Mouse (Mus musculus) liver, embryonic 13.5 days (tissue): ENCODE results near the gene Igsf9b. TPM values are rescaled to one million over a fixed set of nuclear protein-coding genes. Genes with fewer than 3 reads are reported as not detected.

Source experiments
- ATAC-seq: fragments of 200-750 bp; cut with Nextera tagmentation; 2 replicates; pipeline ENCODE4 v1.8.0; 2017; ENCODE audit warnings: low read depth, mild to moderate bottlenecking, moderate number of reproducible peaks, moderate library complexity
- DNase-seq: peaks from one replicate; pipeline ENCODE4 v3.0.0; 2022
- H3K27ac ChIP-seq: fragments of 300-500 bp; sonication (generic); 2 replicates; pipeline ENCODE4 v1.5.1; 2015; ENCODE audit warnings: moderate library complexity, mild to moderate bottlenecking, inconsistent platforms
- H3K27me3 ChIP-seq: fragments of 300-500 bp; sonication (generic); 2 replicates; pipeline ENCODE4 v1.6.1; 2015; ENCODE audit warnings: mild to moderate bottlenecking, inconsistent platforms
- H3K36me3 ChIP-seq: fragments of 300-500 bp; sonication (generic); 2 replicates; pipeline ENCODE4 v1.6.1; 2015; ENCODE audit warnings: mild to moderate bottlenecking, inconsistent platforms
- H3K4me1 ChIP-seq: fragments of 300-500 bp; sonication (generic); replicated peaks from 2 replicates; pipeline ENCODE4 v1.6.1; 2015; ENCODE audit warnings: inconsistent platforms
- H3K4me2 ChIP-seq: fragments of 300-500 bp; sonication (generic); 2 replicates; pipeline ENCODE4 v1.6.1; 2015; ENCODE audit warnings: inconsistent platforms, mild to moderate bottlenecking, moderate library complexity
- H3K4me3 ChIP-seq: fragments of 300-500 bp; sonication (generic); replicated peaks from 2 replicates; pipeline ENCODE4 v1.5.1; 2015; ENCODE audit warnings: mild to moderate bottlenecking, inconsistent platforms
- H3K9ac ChIP-seq: fragments of 300-500 bp; sonication (generic); 2 replicates; pipeline ENCODE4 v1.6.1; 2015; ENCODE audit warnings: mild to moderate bottlenecking, inconsistent platforms
- H3K9me3 ChIP-seq: fragments of 300-500 bp; sonication (generic); replicated peaks from 2 replicates; pipeline ENCODE4 v1.6.1; 2016; ENCODE audit warnings: inconsistent platforms
- WGBS: fragments of 180-500 bp; shearing (Covaris S2); methylation state at CpG from one replicate; pipeline ENCODE4 v1.1.7; 2015; ENCODE audit not compliant: insufficient replicate concordance; 5-methylcytosine and 5-hydroxymethylcytosine counted together
- polyA plus RNA-seq: library from polyadenylated mRNA; unstranded; fragments of >200 nt; fragmentation: Nextera tagmentation; extraction: Ambion mirVana; gene quantifications from 2 replicates; pipeline ENCODE4 v1.2.1, GENCODE M21; 2015

Gene Igsf9b
- polyA plus RNA-seq, 1 experiment from 2014 or later: 0.13 TPM

DNA sequence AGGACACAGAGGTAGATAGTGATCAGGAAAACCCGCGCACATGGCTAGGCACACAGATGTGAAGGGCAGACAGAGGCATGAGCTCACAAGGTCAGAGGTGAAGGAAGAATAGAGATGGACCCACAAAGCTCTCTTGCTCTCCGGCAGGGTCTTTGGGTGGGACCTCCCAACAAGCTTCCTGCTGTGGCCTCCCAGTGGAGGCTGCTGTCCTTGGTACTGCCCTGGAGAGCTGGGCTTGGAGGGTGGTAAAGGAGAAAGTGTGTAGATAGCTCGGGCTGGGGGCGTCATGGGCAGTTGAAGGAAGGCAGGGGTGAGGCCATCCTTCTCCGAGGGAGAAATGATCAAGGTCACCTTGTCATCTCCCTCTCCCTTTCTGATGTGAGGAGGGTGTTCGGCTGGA is 9.0 kb downstream of the Igsf9b start:
- H3K27me3 ChIP-seq: peaks cover 4% of the 10 kb centered on the region; the same call in 1 of the 2 replicates
- H3K9me3 ChIP-seq: no peaks in the 10 kb centered on the region
- H3K9ac ChIP-seq: no peak overlapping the region
- H3K4me2 ChIP-seq: no peak overlapping the region
- no peak overlapping the region for H3K4me3 ChIP-seq
- no peak overlapping the region for H3K27ac ChIP-seq
- no peak for ATAC-seq
- DNase-seq: no peak
- WGBS: 25% methylated on average over 7 of the region's 7 CpGs
- no peaks in the 10 kb centered on the region for H3K36me3 ChIP-seq
- H3K4me1 ChIP-seq: no peaks in the 10 kb centered on the region

DNA sequence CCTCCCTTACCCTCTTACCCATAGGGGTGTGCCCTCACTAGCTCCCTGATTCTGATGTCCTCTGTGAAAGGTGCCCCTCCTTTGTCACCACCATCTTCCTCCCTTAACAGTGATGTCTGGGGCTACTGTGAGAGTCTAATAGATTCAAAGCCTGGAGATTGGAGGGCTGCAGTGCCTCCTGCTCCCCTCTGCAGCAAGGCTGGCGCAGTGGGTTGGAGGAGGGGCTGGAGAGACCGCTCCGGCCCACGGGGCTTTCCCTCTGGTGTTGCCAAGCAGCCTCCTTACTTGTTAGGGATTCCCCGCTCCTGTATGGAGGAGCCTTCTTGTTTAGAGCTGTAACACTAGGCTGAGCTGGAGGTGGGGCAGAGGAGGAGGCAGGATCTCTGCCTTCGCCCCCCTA is 9.6 kb downstream of the Igsf9b start:
- H3K9ac ChIP-seq: no peak overlapping the region
- H3K27ac ChIP-seq: no peak overlapping the region
- H3K9me3 ChIP-seq: no peaks in the 10 kb centered on the region
- DNase-seq (no peak), ATAC-seq (no peak)
- no peaks in the 10 kb centered on the region for H3K4me1 ChIP-seq
- no peak overlapping the region for H3K4me3 ChIP-seq
- H3K27me3 ChIP-seq: no peaks in the 10 kb centered on the region
- H3K4me2 ChIP-seq: no peak overlapping the region
- 40% methylated on average over 6 of the region's 6 CpGs for WGBS
- H3K36me3 ChIP-seq: no peaks in the 10 kb centered on the region

DNA sequence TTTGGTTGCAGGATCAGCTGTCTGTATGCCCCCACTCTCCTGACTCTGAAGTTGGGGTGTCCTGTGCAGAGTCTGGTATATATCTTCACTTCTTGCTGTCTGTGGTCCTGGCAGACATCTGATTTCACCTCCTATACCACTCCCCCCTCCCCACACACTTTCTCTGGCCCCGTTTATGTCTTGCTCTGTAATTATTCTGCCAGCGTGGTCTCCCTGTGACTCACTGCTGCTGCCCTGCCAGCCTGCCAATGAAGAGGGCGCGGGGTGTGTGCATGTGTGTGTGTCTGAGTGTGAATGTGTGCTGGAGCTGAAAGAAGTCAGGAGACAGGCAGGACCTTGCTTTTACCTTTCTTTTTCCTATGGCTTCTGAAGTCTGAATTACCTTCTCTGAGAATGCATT is 11.0 kb downstream of the Igsf9b start:
- Histone ChIP-seq H3K27ac (no peak overlapping the region), H3K9me3 (no peaks in the 10 kb centered on the region), H3K27me3 (no peaks in the 10 kb centered on the region), H3K4me2 (no peak overlapping the region), H3K36me3 (no peaks in the 10 kb centered on the region), H3K4me1 (no peaks in the 10 kb centered on the region), H3K9ac (no peak overlapping the region), H3K4me3 (no peak overlapping the region)
- DNase-seq (no peak), ATAC-seq (no peak)
- 49% methylated on average over 4 of the region's 4 CpGs for WGBS

DNA sequence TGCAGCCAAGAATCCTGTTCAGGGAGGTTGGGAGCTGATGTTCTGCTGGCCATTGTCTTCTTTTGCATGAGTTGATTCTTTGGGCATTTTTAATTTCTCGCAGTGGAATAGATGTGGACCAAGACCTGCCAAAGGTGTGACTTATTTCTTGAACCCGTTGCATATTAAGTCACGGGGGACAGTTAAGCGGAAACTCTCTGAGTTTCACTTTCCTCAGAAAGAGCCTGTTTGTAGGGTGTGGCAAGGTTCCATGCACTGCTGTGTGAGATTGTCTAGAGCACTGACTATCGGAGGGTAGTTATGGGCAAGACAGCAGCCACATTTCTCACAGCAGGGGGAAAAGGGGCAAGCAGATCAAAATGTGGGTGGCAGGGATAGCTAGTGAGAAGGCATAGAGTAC is 14.4 kb downstream of the Igsf9b start:
- no peaks in the 10 kb centered on the region for H3K4me1 ChIP-seq
- H3K9me3 ChIP-seq: no peaks in the 10 kb centered on the region
- no peaks in the 10 kb centered on the region for H3K27me3 ChIP-seq
- no peak overlapping the region for H3K4me3 ChIP-seq
- 71% methylated on average over 5 of the region's 5 CpGs for WGBS
- no peak overlapping the region for H3K9ac ChIP-seq
- DNase-seq (no peak), ATAC-seq (no peak)
- H3K4me2 ChIP-seq: no peak overlapping the region
- no peaks in the 10 kb centered on the region for H3K36me3 ChIP-seq
- H3K27ac ChIP-seq: no peak overlapping the region

DNA sequence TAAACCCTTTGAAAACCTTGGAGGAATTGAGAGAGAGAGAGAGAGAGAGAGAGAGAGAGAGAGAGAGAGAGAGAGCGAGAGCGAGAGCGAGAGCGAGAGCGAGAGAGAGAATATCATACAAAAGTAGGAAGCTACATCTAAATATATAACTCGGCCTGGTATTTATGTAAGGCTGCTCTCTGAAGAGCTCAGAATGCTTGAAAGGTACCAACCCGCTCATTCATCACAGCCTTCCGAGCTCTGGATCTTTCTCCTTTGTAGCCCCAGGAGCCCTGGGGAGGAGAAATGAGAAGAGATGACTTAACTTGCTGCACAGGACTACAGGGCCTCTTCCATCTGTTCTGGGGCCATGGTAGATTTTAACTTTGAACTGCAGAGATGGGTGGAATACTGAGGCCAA is 22.3 kb downstream of the Igsf9b start:
- ATAC-seq (no peak), DNase-seq (no peak)
- no peaks in the 10 kb centered on the region for H3K36me3 ChIP-seq
- H3K9me3 ChIP-seq: no peaks in the 10 kb centered on the region
- 71% methylated on average over 8 of the region's 8 CpGs for WGBS
- H3K27ac ChIP-seq: no peak overlapping the region
- H3K4me2 ChIP-seq: no peak overlapping the region
- no peaks in the 10 kb centered on the region for H3K27me3 ChIP-seq
- no peaks in the 10 kb centered on the region for H3K4me1 ChIP-seq
- H3K9ac ChIP-seq: no peak overlapping the region
- H3K4me3 ChIP-seq: no peak overlapping the region

DNA sequence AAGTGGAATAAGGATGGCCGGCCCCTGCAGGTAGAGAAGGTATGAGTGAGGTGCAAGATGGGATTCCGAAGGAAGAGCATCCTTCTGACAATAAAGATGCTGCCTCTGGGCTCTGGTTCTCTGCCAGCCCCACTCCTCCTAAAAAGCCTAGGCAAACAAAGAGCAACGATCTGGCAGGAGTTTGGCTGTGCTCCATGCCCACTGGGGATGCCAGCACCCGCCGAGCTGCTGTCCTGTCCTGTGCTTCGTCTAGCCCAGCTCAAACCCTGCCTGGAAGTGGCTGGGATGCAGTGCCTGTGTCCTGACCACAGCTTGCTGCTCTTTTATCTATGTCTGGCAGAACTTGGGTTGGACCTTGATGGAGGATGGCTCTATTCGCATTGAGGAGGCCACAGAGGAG is 23.3 kb downstream of the Igsf9b start:
- Histone ChIP-seq H3K9me3 (no peaks in the 10 kb centered on the region), H3K27me3 (no peaks in the 10 kb centered on the region), H3K4me1 (no peaks in the 10 kb centered on the region), H3K4me2 (no peak overlapping the region), H3K36me3 (no peaks in the 10 kb centered on the region), H3K27ac (no peak overlapping the region), H3K4me3 (no peak overlapping the region), H3K9ac (no peak overlapping the region)
- ATAC-seq (no peak), DNase-seq (no peak)
- WGBS: 63% methylated on average over 7 of the region's 7 CpGs

DNA sequence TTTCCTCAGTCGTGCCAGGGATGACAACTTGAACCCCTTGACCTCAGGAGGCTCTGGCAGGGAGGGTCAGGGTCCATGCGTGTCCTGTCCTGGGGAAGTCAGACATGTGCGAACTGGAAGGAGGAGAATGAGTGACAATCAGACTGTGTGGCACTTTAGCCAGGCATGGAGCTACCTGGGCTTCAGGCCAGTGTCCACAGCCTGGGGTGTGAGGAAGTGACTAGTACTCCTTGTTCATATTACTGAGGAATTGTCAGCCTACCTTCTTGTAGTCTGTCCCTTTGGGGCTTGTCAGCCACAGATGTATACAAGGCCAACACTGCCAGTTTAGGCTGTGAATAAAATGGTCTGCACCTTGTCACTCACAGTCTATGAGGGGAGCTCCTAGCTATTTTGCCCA is 24.4 kb downstream of the Igsf9b start:
- Histone ChIP-seq H3K27ac (no peak overlapping the region), H3K36me3 (no peaks in the 10 kb centered on the region), H3K4me1 (no peaks in the 10 kb centered on the region), H3K9me3 (no peaks in the 10 kb centered on the region), H3K27me3 (no peaks in the 10 kb centered on the region), H3K9ac (no peak overlapping the region), H3K4me3 (no peak overlapping the region), H3K4me2 (no peak overlapping the region)
- DNase-seq: no peak
- no peak for ATAC-seq
- 67% methylated on average over 3 of the region's 3 CpGs for WGBS

DNA sequence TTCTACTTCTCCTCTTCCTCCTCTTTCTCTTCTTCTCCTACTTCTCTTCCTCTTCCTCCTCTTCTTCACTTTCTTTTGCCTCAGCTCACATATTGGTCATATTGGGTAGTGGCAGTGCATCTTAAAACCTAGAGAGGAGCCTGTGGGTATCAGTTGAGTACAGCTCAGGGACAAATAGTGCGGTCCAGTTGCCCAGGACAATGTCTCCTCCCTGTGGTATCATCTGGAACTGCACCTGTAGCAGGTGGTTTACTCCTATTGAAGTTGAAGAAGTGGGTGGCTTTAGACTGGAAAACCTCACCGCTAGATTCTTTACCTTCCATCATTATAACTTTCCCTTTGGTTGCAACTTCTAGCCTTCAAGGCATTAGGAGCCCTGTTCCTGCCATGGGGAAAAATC is 26.9 kb downstream of the Igsf9b start:
- Histone ChIP-seq H3K9ac (no peak overlapping the region), H3K27ac (no peak overlapping the region), H3K4me1 (no peaks in the 10 kb centered on the region), H3K27me3 (no peaks in the 10 kb centered on the region), H3K4me2 (no peak overlapping the region), H3K9me3 (no peaks in the 10 kb centered on the region), H3K36me3 (no peaks in the 10 kb centered on the region), H3K4me3 (no peak overlapping the region)
- WGBS: 37% methylated on average over 2 of the region's 2 CpGs
- ATAC-seq (no peak), DNase-seq (no peak)

DNA sequence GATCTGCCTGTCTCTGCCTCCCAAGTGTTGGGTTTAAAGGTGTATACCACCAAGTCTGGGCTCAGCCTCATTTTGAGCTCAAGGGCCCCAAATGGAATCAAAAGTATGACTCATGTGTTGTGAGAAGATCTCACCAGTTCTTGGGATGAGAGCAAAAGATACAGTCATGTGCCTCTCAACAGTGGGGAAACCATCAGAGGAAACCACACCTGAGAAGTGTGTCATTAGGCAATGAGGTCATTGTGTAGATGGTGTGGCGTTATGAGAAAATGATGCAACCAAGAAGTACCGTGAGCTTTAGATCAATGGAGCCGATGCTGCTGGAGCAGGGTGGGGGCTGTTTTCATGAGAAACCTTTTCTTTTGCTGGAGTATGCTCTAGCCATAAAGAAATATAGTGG is 28.6 kb downstream of the Igsf9b start:
- no peak for DNase-seq

DNA sequence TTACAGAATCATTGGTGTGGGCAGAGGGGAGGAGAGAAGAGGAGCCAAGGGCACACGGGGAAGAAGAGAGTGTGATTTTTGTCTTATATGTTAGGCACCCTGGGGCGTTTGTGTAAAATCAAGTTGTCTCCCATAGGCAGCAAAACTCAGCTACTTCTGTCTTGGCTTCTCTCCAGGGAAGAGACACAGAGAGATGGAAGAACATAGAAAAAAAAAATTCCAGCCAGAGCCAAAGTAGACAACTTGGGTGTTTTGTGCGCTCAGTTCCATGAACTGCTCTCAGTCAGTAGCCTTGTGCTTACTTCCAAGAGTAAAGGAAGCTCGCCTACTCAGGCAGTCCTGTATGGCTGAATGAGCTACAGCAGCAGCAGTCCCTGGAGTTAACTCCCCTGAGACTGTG is 31.4 kb downstream of the Igsf9b start:
- no peaks in the 10 kb centered on the region for H3K36me3 ChIP-seq
- no peak overlapping the region for H3K9ac ChIP-seq
- no peaks in the 10 kb centered on the region for H3K27me3 ChIP-seq
- no peak overlapping the region for H3K27ac ChIP-seq
- ATAC-seq: no peak
- H3K4me1 ChIP-seq: no peaks in the 10 kb centered on the region
- no peak overlapping the region for H3K4me2 ChIP-seq
- DNase-seq: no peak
- WGBS: 65% methylated on average over 4 of the region's 4 CpGs
- H3K9me3 ChIP-seq: no peaks in the 10 kb centered on the region
- no peak overlapping the region for H3K4me3 ChIP-seq

More for the DNA sequence above, 28.6 kb downstream of the Igsf9b start:
- no peak overlapping the region for H3K4me2 ChIP-seq
- no peak overlapping the region for H3K4me3 ChIP-seq
- ATAC-seq: no peak
- H3K27ac ChIP-seq: no peak overlapping the region
- no peaks in the 10 kb centered on the region for H3K27me3 ChIP-seq
- no peak overlapping the region for H3K9ac ChIP-seq
- H3K4me1 ChIP-seq: no peaks in the 10 kb centered on the region
- no peaks in the 10 kb centered on the region for H3K36me3 ChIP-seq
- WGBS: 80% methylated on average over 3 of the region's 3 CpGs
- no peaks in the 10 kb centered on the region for H3K9me3 ChIP-seq

DNA sequence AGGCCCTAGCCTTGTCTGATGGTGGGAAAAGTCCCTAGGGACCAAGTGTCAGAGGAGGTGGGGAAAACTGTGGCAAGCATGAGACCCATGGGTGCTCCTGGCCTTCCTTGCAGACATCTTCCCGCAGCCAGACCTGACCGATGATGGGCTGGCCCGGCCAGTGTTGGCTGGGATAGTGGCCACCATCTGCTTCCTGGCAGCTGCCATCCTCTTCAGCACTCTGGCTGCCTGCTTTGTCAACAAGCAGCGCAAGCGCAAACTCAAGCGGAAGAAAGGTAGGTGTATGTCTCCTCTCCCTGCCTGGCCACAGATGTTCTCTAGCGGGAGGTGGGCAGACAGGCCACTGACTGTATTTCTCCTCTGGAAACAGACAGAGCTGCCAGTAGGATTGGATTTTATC is 32.5 kb downstream of the Igsf9b start:
- Histone ChIP-seq H3K4me3 (no peak overlapping the region), H3K4me2 (no peak overlapping the region), H3K9me3 (no peaks in the 10 kb centered on the region), H3K27ac (no peak overlapping the region), H3K4me1 (no peaks in the 10 kb centered on the region), H3K9ac (no peak overlapping the region), H3K27me3 (no peaks in the 10 kb centered on the region), H3K36me3 (no peaks in the 10 kb centered on the region)
- WGBS: 80% methylated on average over 7 of the region's 7 CpGs
- no peak for DNase-seq
- ATAC-seq: no peak

DNA sequence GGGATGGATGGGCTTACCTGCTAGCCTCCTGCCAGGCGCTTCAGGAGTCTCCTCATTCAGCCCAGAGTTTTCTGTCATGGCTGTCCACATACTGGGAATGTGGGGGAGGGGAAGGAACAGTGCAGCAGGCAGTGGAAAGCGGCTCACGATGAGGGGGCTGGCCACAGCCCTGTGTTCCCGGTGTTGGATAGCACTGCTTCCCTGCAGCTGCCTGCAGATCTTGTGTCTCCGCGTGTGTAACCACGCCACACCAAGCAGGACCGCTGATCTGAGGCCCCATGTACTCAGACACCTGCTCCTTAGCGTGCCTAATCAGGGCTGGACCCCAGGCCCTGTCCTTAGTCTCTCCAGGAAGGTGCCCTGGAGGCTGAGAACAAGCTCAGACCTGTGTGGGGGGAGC is 35.9 kb downstream of the Igsf9b start:
- Histone ChIP-seq H3K4me3 (no peak overlapping the region), H3K4me1 (no peaks in the 10 kb centered on the region), H3K9me3 (no peaks in the 10 kb centered on the region), H3K9ac (no peak overlapping the region), H3K36me3 (no peaks in the 10 kb centered on the region), H3K27ac (no peak overlapping the region), H3K4me2 (no peak overlapping the region), H3K27me3 (no peaks in the 10 kb centered on the region)
- ATAC-seq (no peak), DNase-seq (no peak)
- 66% methylated on average over 9 of the region's 9 CpGs for WGBS
